Mouse (Mus musculus) forebrain, embryonic 11.5 days (tissue): Measurements from ENCODE around the gene Timp1. TPM values are rescaled to one million over a fixed set of nuclear protein-coding genes. Genes with fewer than 3 reads are reported as not detected.

Experiments
- ATAC-seq: fragments of 200-750 bp; cut with Nextera tagmentation; replicated peaks from 2 replicates; pipeline ENCODE4 v1.8.0; 2017; ENCODE audit warnings: moderate TSS enrichment; ENCODE audit not compliant: low FRiP score
- DNase-seq: peaks from one replicate; pipeline ENCODE4 v3.0.0-alpha.2; 2017; ENCODE audit warnings: low spot score
- H3K27ac ChIP-seq: fragments of 300-500 bp; sonication (generic); 2 replicates; pipeline ENCODE4 v1.5.1; 2014; ENCODE audit warnings: low read depth, low read length
- H3K27me3 ChIP-seq: fragments of 300-500 bp; sonication (generic); 2 replicates; pipeline ENCODE4 v1.6.1; 2014; ENCODE audit warnings: mild to moderate bottlenecking, low read length, mixed read lengths; ENCODE audit not compliant: control insufficient read depth, insufficient read depth
- H3K36me3 ChIP-seq: fragments of 300-500 bp; sonication (generic); 2 replicates; pipeline ENCODE4 v1.6.1; 2014; ENCODE audit warnings: mild to moderate bottlenecking, low read length, moderate library complexity, mixed read lengths; ENCODE audit not compliant: control insufficient read depth, insufficient read depth
- H3K4me1 ChIP-seq: fragments of 300-500 bp; sonication (generic); replicated peaks from 2 replicates; pipeline ENCODE4 v1.6.1; 2014; ENCODE audit warnings: low read length, mixed read lengths; ENCODE audit not compliant: control insufficient read depth, insufficient read depth
- H3K4me2 ChIP-seq: fragments of 300-500 bp; sonication (generic); 2 replicates; pipeline ENCODE4 v1.6.1; 2014; ENCODE audit warnings: low read depth, mild to moderate bottlenecking, low read length, moderate library complexity, mixed read lengths; ENCODE audit not compliant: severe bottlenecking
- H3K4me3 ChIP-seq: fragments of 300-500 bp; sonication (generic); 2 replicates; pipeline ENCODE4 v1.5.1; 2014; ENCODE audit warnings: low read depth, low read length
- H3K9ac ChIP-seq: fragments of 300-500 bp; sonication (generic); 2 replicates; pipeline ENCODE4 v1.6.1; 2014; ENCODE audit warnings: low read length
- H3K9me3 ChIP-seq: fragments of 300-500 bp; sonication (generic); 2 replicates; pipeline ENCODE4 v1.6.1; 2016; ENCODE audit warnings: low read length, mixed read lengths; ENCODE audit not compliant: control insufficient read depth
- WGBS: fragments of 180-500 bp; shearing (Covaris S2); extraction: QIAGEN DNeasy Blood & Tissue Kit; methylation state at CpG from one replicate; pipeline ENCODE4 v1.1.7; 2014; 5-methylcytosine and 5-hydroxymethylcytosine counted together
- polyA plus RNA-seq: library from polyadenylated mRNA; unstranded; fragments of >200 nt; fragmentation: Nextera tagmentation; extraction: Ambion mirVana; gene quantifications from 2 replicates; pipeline ENCODE4 v1.2.1, GENCODE M21; 2014

The Timp1 gene
- 5.8 and 7.4 TPM in 2 replicates for polyA plus RNA-seq

DNA sequence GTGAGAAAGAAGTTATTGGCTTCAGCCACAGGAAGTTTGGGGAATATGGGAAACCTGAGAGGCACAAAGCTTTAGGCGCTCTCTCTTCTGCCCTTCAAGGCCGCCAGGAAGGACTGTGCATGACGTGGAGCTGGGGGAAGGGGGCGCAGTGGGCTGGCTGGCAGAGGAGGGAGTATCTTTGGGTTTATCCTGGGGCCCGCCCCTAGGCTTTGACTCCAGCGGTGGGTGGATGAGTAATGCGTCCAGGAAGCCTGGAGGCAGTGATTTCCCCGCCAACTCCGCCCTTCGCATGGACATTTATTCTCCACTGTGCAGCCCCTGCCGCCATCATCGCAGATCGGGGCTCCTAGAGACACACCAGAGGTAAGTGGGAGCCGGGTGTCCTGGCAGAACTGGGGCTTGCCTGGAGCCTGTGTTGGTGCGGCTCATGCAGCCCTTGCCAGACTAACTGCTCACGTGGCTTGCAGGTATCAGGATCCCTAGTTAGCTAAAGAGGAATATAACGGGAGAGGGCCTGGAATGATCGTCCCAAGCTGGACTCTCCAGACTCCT, at the start of gene Timp1:
Timp1 (plus strand) TSS at position 205 of the 552 bp plus-strand sequence.
- Histone ChIP-seq H3K36me3 (no peaks in the 10 kb centered on the region), H3K9ac (no peak within 1 kb of the TSS), H3K4me2 (peak within 1 kb of the TSS; percentile 35), H3K9me3 (no peaks in the 10 kb centered on the region), H3K4me3 (no peak within 1 kb of the TSS; the same call in 1 of the 2 replicates), H3K27me3 (no peaks in the 10 kb centered on the region), H3K27ac (no peak within 1 kb of the TSS), H3K4me1 (no peaks in the 10 kb centered on the region)
- DNase-seq (peak; percentile 72), ATAC-seq (peak; percentile 69)
- 24% methylated on average over 18 of the region's 18 CpGs for WGBS

DNA sequence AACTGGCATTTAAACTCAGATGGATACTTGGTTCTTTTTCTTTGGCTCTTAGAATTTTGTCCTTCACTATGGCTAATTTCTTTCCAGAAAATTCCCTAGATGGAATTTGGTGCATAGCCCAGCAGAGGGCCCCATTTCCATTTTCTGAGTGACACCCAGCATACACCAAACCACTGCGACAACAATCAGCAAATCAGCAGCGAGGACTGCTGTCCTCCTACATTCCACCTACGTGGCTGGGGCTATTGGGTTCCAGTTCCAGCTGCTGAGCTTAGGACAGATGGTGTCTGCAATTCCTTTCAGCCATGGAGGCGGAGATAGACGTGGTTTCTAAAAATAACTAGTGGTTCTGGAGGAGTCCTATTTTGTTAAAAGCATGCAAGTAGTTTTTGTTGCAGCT, 41.0 kb upstream of the Timp1 start:
- Histone ChIP-seq H3K36me3 (no peaks in the 10 kb centered on the region), H3K9me3 (no peaks in the 10 kb centered on the region), H3K4me3 (no peak overlapping the region), H3K27me3 (no peaks in the 10 kb centered on the region), H3K27ac (no peak overlapping the region), H3K4me1 (no peaks in the 10 kb centered on the region), H3K4me2 (no peak overlapping the region), H3K9ac (no peak overlapping the region)
- ATAC-seq, result no peak
- no peak for DNase-seq
- WGBS, result 41% methylated on average over 5 of the region's 5 CpGs

DNA sequence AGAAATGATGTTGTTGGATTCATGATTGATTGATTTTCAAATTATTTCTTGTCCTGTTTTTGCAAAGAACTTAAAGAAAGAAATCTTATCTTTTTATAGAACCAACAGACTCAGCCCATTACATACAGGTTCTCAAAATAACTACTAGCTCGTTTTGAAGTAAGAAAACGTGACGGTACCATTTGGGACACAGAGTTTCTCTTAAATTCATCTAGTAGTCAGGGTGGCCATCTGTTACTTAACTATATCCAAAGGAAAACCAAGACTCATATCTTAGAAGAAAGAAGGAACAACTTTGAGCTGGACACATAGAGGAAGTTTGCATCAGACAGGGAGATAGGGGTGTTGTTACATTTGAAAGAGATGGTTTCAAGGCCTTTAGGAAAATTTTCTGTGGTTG, 22.7 kb upstream of the Timp1 start:
- no peak overlapping the region for H3K4me2 ChIP-seq
- no peak for ATAC-seq
- H3K9ac ChIP-seq, result no peak overlapping the region
- no peaks in the 10 kb centered on the region; the same call in 1 of the 2 replicates for H3K36me3 ChIP-seq
- no peak overlapping the region for H3K4me3 ChIP-seq
- no peaks in the 10 kb centered on the region for H3K27me3 ChIP-seq
- H3K9me3 ChIP-seq, result no peaks in the 10 kb centered on the region
- 94% methylated on average over 3 of the region's 3 CpGs for WGBS
- no peak for DNase-seq
- H3K4me1 ChIP-seq, result no peaks in the 10 kb centered on the region
- no peak overlapping the region for H3K27ac ChIP-seq

DNA sequence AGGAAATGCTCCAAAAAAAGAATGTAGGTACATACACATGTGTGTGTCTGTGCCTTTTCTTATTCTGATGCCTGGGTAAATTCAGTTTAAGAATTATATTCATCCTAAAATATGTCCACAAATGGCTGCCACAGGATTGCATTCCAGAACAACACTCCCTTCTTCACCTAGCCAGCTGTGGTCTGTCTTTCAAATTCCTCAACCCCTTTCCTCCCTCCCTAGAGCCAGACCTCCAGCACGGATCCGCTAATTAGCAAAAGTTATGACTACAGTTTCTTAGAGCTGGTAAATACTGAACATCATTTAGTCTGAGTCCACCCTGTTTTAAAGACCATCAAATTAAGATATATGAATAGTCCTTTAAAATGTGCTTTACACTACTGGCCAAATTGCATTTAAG, 22.1 kb upstream of the Timp1 start:
- no peak overlapping the region; the same call in 1 of the 2 replicates for H3K9ac ChIP-seq
- WGBS, result 29% methylated on average over 2 of the region's 2 CpGs
- DNase-seq (no peak), ATAC-seq (peak; percentile 50; the same call in 1 of the 2 replicates)
- no peaks in the 10 kb centered on the region for H3K9me3 ChIP-seq
- peak overlapping the region; percentile 34 for H3K4me2 ChIP-seq
- no peaks in the 10 kb centered on the region; the same call in 1 of the 2 replicates for H3K36me3 ChIP-seq
- no peak overlapping the region for H3K27ac ChIP-seq
- no peaks in the 10 kb centered on the region for H3K4me1 ChIP-seq
- H3K4me3 ChIP-seq, result no peak overlapping the region
- H3K27me3 ChIP-seq, result no peaks in the 10 kb centered on the region

DNA sequence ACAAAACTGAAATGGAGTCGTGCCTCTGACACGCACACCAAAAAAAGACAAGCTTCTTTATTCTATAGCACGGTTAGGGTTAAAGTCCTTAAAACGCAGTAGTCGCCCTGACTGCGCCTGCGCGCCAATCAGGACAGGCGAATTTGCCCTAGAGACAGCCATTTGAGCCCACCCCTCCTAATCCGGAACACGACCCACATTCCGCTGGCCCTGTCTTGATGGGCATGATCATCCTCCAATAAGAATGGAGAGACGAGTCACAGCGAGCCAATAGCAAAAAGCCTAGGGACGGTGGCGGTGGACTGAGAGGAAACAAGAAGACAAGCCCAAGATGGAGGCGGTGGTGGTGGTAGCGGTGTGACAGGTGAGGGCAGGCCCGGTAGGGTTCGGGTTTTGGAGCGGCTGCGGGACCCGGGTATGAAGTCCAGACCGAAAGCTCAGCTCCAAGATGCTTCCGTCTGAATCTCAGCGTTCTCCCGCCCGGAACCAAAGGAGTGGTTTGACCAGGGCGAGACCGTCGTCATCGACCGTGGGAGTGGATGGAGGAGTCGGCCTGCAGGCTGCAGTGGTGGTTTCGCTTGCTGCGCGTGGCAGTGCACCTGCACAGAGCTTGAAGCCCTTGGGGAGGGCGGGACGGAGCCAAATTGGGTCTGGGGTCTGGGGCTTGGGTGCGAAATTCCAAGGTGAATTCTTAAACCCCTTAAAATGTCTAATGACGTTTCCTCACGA, 21.5 kb upstream of the Timp1 start:
- Histone ChIP-seq H3K4me2 (peak overlapping the region; percentile 61), H3K9me3 (no peaks in the 10 kb centered on the region), H3K36me3 (no peaks in the 10 kb centered on the region; the same call in 1 of the 2 replicates), H3K9ac (peak overlapping the region; percentile 64), H3K27ac (no peak overlapping the region), H3K4me1 (no peaks in the 10 kb centered on the region), H3K4me3 (peak overlapping the region; percentile 56), H3K27me3 (no peaks in the 10 kb centered on the region)
- WGBS, result 14% methylated on average over 42 of the region's 42 CpGs
- ATAC-seq (peak; percentile 98), DNase-seq (peak; percentile 89)

DNA sequence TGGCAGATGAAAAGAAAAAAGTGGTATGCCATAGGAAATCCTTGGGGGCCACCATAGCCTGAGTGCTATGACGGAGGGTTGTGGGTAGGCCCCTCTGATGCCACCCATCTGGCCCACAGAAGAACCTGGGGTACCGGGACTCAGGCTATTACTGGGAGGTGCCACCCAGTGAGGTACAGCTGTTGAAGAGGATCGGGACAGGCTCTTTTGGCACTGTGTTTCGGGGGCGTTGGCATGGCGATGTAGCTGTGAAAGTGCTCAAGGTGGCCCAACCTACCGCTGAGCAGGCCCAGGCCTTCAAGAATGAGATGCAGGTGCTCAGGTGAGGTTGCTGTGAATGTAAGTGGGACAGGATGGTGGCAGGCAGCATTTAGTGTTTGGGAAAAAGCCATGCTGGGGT, 16.2 kb upstream of the Timp1 start:
- WGBS, result 94% methylated on average over 7 of the region's 7 CpGs
- Histone ChIP-seq H3K4me3 (no peak overlapping the region), H3K9ac (no peak overlapping the region), H3K27ac (no peak overlapping the region), H3K4me2 (no peak overlapping the region), H3K36me3 (no peaks in the 10 kb centered on the region; the same call in 1 of the 2 replicates), H3K4me1 (no peaks in the 10 kb centered on the region), H3K9me3 (no peaks in the 10 kb centered on the region), H3K27me3 (no peaks in the 10 kb centered on the region)
- no peak for DNase-seq
- no peak for ATAC-seq

DNA sequence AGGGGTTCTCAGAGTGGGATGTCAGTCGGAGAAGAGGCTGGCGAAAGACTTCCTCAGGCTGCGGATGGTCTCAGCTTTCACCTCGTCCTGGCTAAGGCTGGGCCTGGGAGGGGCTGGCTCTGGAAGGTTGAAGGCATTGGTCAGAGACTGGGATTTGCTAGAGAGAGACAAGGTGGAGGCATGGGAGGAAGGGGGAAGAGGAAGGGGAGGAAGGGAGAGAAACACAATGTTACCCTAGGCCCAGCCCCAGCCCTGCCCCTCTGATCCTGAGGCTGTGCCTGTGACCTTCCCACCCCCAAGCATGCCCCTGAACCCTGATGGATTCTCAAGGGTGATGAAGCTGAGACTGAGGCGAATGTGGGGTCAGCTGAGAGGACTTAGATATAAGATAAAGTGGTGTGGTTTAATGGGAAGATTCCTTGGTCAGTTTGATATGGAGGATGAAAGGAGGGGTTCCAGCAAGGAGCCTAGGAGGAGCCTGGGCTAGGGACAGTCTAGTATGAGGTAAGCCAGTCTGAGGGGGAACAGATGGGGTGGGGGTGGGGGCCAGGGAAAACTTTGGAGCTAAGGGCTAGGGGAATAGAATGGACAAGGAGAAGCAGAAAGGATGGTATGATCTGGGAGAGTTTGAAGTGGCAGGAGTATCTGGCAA, 8.4 kb upstream of the Timp1 start:
- WGBS, result 54% methylated on average over 5 of the region's 5 CpGs
- Histone ChIP-seq H3K27ac (no peak overlapping the region), H3K36me3 (no peaks in the 10 kb centered on the region; the same call in 1 of the 2 replicates), H3K4me1 (no peaks in the 10 kb centered on the region), H3K9ac (no peak overlapping the region), H3K27me3 (no peaks in the 10 kb centered on the region), H3K4me3 (no peak overlapping the region), H3K9me3 (no peaks in the 10 kb centered on the region), H3K4me2 (no peak overlapping the region)
- ATAC-seq (no peak), DNase-seq (no peak)

DNA sequence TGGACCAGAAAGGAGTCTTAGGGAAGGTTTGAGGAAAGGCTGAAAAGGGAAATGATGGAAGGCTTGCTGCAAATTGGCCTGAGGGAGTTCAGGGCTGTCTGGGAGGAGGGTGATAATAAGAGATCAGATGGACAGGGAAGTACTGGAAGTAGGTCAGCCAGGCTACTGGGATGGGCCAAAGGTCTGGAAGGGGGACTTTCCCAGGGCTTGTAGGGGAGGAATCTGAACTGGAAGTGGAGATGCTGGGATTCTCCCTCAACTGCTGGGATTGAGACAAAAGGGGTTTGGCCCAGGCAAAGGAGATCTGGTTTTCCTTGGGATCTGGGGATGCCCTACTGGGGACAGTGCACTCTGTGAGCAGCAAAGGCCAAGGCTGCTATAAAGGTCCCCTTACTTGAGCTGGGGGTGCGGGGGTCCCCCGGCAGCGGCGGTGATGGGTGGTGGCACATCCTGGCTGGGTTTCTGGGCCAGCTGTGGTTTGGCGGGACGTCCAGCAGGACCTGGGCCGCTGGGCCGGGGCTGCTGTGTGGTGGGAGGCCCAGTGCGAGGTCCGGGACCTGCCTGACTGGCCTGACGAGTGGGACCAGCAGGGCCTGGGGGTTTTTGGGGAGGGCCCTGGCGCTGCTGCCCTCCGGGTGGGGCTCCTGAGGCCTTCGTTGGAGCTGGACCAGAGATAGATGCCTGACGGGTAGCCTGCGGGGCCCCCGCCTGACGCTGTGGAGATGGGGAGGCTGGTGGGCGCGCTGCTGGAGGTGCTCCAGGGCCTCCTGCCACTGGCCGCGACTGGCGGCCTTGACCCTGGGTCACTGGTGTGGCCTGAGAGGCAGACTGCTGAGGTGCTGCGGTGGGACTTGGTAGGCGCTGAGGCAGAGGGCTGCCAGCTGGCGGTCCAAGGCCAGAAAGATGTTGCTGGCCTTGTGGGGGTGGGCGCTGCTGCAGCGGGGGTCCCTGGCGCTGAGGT, 7.6 kb upstream of the Timp1 start:
- DNase-seq, result no peak
- WGBS, result 39% methylated on average over 29 of the region's 29 CpGs
- no peaks in the 10 kb centered on the region for H3K4me1 ChIP-seq
- H3K4me3 ChIP-seq, result no peak overlapping the region
- H3K36me3 ChIP-seq, result no peaks in the 10 kb centered on the region; the same call in 1 of the 2 replicates
- 0 out of 2 replicates have a peak, but pooled peaks have one; percentile 45 for ATAC-seq
- H3K4me2 ChIP-seq, result no peak overlapping the region
- no peak overlapping the region for H3K27ac ChIP-seq
- H3K9ac ChIP-seq, result no peak overlapping the region
- H3K9me3 ChIP-seq, result no peaks in the 10 kb centered on the region
- H3K27me3 ChIP-seq, result no peaks in the 10 kb centered on the region
